16 mouse cellular contexts compared by ENCODE assay signal in genomic region chr2:43728831-43729230, GRCm38 (mm10).
"Had no signal": no experiment of that assay in that cellular context is flagged by ENCODE, and none has a peak within 500 bp of the region (broad histone marks: within the 10 kb centered on the region; RNA-seq: fewer than 3 reads in every experiment).

No protein-coding gene starts in this region.

- DNase-seq: retina, postnatal 1 day; right cerebral cortex, adult 18-20 months; right cerebral cortex, postnatal 14 days; right cerebral cortex, postnatal 25 days; right cerebral cortex, postnatal 4 days; spleen, adult 18-20 months; thymus, adult 18-20 months; thymus, adult 2 months; thymus, postnatal 14 days; thymus, postnatal 25 days; thymus, postnatal 36 days; thymus, postnatal 4 days had no signal

- H3K9me3 ChIP-seq: neural tube, embryonic 13.5 days; neural tube, embryonic 15.5 days; stomach, embryonic 15.5 days had no signal

- H3K27me3 ChIP-seq: neural tube, embryonic 13.5 days; neural tube, embryonic 15.5 days; stomach, embryonic 15.5 days had no signal

- H3K4me2 ChIP-seq: neural tube, embryonic 13.5 days; neural tube, embryonic 15.5 days; stomach, embryonic 15.5 days had no signal

- H3K4me1 ChIP-seq: neural tube, embryonic 13.5 days; neural tube, embryonic 15.5 days; stomach, embryonic 15.5 days had no signal

- H3K27ac ChIP-seq: neural tube, embryonic 13.5 days; neural tube, embryonic 15.5 days; stomach, embryonic 15.5 days; stomach, postnatal 0 days had no signal

- H3K9ac ChIP-seq: neural tube, embryonic 13.5 days; neural tube, embryonic 15.5 days; stomach, embryonic 15.5 days had no signal

- H3K36me3 ChIP-seq: neural tube, embryonic 13.5 days; neural tube, embryonic 15.5 days; stomach, embryonic 15.5 days had no signal

- H3K4me3 ChIP-seq: neural tube, embryonic 13.5 days; neural tube, embryonic 15.5 days; stomach, embryonic 15.5 days had no signal
